Mouse (Mus musculus): ENCODE results near the gene Rrh.
A peak's percentile ranks its signal among the peaks of the same experiment; 100 is the strongest.

Rrh gene

DNA sequence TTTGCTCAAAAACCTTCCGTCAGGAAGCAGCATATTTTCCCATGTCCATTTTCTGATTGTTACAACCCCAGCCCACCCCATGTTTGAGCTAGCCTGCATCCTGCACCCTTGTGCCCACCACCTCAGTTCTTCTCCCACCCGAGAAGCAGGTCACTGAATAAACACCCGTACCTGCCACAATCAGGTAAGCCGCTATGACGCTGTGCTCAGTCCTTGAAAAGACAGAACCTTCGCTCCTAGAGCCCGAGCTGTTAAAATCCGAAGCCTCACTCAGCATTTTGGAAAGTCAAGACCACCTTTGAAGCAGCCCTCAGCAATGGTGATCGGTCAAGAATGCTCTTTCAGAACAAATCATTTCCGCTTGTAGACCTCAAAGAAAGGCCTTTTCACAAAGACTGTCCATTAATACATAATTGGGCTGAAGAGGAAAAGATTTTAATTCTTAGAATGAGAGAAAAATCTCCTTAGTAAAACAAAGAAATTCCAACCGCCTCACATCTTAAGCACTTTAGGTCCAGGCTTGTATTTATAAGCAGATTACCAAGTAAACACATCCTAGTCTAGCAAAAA, at the start of gene Rrh:
Rrh (minus strand) TSS at position 382 of the 570 bp plus-strand sequence.
- DNase-seq (ENCODE audit: low spot score in 2 of 2) = no peak

DNA sequence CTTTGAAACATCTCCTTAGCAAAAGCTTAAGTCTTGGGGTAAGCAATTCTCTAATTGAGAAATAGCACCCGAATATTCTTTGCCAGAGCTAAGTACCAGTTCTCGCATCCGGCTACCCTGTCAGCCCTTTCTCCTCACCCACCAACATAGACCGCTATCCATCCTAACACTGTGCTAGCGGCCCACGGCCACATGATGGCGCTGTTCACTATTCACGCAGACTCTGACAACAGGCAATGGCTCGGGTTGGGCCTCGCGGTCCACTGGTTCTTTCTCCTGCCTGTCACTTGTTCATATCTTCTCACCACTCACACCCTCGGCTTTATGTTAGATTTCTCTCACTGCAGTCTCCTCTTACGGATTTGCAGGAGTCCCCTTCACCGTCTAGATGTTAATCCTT, 41.3 kb upstream of the Rrh start:
- peak in 1 of 2 experiments; percentile 12 for DNase-seq (ENCODE audit: low spot score in 2 of 2)

DNA sequence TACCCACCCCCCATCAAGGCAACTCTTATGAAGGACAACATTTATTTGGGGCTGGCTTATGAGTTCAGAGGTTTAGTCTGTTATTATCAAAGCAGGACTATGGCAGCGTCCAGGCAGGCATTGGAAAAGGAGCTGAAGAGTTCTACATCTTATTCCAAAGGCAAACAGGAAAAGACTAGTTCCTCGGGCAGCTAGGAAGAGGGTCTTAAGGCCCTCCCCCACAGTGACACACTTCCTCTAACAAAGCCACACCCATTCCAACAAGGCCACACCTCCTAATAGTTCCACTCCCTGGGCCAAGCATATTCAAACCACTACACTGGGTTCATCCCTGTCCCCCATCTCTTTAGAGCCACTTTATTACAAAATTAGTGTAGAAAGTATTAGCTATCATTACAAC, 40.2 kb upstream of the Rrh start:
- DNase-seq (ENCODE audit: low spot score in 2 of 2) = no peak

DNA sequence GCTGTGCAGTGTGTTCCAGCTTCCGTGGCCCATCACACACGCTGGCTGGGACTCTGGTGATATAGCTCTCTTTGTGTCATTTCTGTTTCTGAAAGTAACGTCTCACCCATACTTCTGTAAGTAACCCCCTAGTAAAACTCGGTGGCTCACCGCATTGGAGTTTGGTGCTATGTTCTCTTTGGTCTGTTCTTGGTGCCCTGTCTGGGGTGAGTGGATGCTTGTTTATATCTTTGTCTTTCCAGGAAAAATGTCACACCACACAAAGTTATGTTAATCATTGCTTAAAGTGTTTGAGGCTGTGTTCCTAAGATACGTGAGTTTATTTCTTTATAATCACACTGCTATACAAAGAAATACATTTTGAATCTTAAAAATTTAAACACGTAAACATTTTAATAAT, 24.5 kb upstream of the Rrh start:
- no peak for DNase-seq (ENCODE audit: low spot score in 2 of 2)

DNA sequence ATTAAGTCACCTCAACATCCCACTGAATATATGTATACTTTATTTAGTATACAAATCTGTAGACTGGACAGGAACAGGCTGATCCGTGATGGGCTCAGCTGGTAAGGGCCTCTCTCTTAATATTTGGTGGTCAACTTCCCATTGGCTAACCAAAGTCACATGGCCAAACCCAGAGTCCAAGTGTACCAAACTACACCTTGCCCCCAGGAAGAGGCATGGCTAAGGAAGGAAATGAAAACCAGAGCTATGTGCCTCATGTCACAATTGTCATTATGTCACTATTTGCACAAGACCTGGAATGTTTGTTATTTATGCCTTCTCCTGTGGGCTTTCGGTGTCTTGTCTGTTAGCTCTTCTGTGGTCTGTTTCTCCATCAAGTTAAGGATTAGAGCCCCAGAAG, 23.5 kb upstream of the Rrh start:
- no peak for DNase-seq (ENCODE audit: low spot score in 2 of 2)

DNA sequence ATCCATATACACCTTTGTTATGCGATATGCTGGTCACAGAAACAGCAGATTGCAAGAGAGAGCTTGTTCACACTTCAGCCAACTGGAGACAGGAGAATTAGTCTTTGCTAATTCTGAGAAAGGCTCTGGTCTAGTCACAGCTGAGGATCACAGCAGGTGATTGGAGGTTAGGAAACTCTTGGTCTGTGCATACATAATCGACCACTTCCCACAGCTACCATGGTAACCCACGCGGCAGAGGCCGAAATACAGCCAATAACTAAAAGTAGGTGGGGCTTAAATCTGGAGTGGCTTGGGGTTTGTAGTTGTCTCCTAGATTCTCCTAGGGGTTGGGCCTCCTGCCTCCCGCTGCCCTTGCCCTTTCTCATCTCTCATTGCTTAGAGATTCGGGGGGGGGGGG, 15.6 kb upstream of the Rrh start:
- DNase-seq (ENCODE audit: low spot score in 2 of 2) = no peak

DNA sequence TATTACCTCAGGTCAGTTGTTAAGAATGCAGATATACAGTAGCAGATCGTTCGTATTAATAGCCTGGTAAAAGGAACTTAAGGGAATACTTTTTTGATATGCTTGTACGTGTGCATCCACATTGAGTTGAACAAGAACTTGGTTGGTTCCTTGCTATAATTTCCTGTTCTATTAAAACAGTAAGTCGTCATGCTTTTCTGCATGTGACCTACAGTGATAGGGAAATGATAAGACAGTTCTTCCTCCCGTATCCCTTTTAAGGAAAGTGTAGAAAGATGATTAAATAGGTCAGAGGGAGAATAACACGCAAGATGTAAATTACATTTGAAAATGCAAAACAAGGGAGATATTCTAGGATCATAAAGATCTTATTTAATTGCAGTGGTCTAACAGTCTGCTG, 14.6 kb upstream of the Rrh start:
- DNase-seq (ENCODE audit: low spot score in 2 of 2) = no peak

DNA sequence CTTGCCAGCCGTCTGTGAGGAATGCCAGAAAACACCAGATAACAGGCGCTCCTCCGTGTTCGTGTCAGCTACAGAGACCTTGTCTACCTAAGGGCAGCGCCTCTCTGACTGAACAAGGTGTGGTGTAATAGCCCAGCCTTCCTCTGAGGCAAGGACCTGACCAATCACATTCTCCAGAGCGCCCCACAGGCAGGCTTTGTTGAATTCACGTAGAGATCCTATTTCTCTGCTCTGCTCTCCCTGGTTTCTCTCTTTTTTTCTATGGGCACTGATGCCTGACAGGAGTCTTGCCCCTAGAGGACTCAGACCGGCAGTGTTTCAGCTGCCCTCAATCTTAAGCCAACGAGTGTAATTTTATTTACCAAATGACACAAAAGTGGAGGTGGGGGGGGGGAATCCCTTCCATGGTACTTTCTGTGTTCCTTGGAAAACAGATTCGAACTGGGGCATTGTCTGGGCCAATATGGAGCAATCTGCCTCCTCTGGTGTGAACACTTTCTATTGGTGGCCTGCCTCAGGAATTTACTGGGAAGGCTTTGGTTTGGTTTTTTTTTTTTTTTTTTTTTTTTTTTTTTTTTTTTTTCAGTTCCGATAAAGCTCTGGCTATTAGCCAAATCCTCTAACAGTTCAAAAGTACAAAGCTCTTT, 13.8 kb upstream of the Rrh start:
- DNase-seq (ENCODE audit: low spot score in 2 of 2) = no peak

DNA sequence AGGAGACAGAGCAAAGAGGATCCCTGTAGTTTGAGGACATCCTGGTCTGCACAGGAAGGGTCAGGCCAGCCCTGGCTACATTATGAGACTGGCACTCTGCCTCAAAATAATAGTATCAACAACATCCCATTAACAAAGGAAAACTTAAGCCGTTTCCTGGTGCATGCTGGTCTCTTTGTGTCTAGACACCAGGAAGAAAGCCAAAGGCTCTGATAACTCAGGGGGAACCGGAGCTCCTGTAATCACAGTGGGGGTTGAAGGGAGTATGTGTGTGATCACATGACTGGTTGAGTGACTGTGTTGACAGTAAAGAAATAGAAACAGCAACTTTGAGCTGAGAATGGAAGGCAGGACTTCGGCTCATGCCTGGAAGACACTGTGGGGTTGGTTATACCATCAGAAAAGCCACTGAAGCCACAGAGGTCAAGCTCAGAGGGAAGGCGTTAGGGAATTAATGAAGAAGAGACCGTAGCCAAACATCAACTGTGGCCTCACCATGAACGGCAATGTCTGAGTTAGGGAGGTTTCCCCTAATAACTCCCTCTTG, 13.1 kb upstream of the Rrh start, which contains the start of gene Cfi:
Cfi (plus strand) TSS at position 497 of the 547 bp plus-strand sequence.
- DNase-seq (ENCODE audit: low spot score in 2 of 2) = no peak

DNA sequence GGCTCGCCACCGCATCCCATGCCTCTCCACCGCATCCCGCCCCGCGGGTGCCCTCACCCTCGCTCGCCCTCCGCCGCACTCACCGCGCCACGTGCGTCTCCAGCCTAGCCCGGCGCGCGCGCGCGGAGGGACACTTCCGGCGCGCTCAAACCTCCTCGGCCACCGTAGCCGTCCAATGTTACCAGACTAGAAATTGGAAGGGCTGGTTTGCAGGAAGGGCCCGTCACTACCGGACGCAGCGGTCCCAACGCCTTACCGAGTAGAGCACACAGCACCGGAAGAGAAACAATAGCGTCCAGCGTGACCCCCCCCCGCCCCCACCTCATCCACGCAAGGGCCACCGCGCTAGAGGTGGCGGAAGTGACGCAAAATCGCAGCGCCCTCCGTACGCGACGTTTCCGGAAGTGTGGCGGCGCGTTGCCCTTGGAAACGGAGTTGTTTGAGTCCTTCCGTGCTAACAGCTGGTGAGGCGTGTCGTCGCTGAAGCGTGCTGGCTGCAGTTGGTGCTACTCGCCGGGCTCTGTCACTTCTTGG, 8.7 kb upstream of the Rrh start, which contains the start of gene Gar1:
Gar1 (minus strand) TSS at position 362 of the 534 bp plus-strand sequence.
- peak; percentile 88 to 95 for DNase-seq (ENCODE audit: low spot score in 2 of 2)

DNA sequence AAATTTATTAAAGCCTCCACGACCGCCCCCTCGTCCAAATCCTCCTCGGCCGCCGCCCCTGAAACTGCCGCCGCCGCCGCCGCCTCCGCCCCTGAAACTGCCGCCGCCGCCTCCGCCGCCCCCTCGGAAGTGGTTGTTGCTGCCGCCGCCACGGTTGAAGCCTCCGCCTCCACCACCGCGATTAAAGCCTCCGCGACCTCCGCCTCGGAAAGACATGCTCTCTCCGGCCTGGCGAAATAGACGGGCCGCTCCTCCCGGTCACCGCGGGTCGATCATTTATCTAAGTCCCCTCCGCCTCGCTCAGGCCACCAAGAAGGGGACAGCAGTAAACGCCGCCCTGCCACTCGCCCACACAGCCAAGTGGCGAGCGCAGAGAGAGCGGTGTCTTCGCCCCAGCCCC, 8.2 kb upstream of the Rrh start:
- no peak for DNase-seq (ENCODE audit: low spot score in 2 of 2)

DNA sequence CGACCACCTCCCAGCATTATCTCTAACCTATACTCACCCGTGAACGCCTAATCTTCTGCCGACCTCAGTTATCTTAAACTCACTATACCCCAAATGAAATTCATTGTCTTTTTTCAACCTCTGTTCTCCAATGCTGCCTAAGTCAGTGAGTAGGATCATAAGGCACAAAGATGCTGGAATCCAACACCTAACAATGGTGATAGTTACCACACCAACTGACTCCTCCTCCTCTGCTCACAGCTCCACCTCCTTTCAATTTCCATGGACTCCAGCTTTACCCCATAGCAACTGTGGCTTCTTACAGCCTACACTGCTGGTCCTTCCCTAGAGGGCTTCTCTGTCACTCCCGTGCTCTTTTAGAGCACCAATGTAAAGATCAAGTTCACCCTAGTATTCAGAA, 5.3 kb upstream of the Rrh start:
- DNase-seq (ENCODE audit: low spot score in 2 of 2) = no peak

DNA sequence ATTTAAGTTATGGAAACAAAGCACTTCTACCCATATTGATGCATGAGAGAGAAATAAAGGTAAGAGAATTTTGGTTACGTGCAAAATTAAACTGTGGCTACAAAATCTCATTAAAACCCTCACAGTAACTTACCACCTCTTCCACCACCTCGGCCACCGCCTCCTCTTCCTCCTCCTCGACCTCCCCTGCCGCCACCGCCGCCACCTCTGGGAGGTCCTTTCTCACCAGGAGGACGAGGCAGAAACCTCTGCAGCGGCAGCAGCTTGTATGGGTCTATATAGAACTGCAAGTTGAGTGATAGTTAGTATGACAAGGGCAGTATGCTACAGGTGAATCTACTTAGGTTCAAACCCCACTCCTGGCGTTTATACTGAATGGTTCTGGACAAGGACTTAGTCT, 4.3 kb upstream of the Rrh start:
- DNase-seq (ENCODE audit: low spot score in 2 of 2) = no peak

DNA sequence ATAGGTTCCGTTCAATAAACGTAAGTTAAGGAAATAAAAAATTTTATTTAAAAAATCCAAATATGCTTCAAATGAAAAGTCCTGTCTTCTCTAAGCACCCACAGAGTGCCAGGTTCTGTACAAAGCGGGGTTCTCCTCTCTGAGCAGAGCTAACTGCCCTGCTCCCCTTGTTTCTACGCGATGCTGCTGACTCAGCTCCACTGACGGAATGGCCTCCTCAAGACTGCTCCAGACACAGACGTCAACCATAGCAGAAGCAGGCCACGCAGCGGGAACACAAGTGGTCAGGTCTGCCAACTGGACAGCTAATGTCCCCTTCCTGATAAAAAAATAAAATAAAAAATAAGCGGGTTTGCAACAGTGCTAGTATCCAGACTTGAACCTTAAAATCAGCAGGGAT, 2.5 kb upstream of the Rrh start:
- no peak for DNase-seq (ENCODE audit: low spot score in 2 of 2)

DNA sequence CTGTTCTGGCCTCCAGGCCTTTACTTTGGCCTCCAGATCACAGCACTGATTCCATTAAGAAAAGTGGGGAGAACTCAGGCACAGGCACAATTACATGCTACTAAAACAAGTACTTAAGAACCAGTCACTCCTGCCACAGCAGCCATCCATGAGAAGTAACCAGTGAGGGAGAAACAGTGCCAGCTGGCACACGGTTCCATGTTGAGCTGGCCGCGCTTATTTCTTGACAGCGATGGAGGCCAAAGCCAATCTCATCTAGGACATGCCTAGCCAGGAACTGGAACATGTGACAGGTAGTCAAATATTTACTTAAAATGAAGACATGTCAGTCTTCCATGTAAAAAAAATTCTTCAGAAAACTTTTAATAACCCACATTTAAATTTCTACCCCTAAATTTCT, 1.8 kb upstream of the Rrh start:
- DNase-seq (ENCODE audit: low spot score in 2 of 2) = no peak

DNA sequence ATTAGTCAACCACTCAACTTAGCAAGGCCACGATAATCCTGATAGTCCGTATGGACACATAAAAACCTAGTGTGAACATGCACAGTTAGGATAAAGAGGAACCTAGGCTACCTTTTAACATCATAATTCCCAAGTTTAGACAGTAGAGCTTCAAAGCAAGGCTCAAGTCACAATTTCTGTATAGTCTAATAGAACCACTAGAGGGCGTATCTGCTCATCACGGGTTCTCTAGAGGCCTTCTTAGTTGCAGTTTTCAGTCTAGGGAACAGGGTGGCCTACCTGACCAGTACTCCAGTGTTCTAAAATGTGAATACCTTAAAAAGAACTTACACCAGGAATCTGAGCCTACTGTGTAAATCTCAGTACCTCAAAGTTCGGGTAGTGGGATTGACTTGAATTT, 906 bp upstream of the Rrh start:
- DNase-seq (ENCODE audit: low spot score in 2 of 2) = no peak

DNA sequence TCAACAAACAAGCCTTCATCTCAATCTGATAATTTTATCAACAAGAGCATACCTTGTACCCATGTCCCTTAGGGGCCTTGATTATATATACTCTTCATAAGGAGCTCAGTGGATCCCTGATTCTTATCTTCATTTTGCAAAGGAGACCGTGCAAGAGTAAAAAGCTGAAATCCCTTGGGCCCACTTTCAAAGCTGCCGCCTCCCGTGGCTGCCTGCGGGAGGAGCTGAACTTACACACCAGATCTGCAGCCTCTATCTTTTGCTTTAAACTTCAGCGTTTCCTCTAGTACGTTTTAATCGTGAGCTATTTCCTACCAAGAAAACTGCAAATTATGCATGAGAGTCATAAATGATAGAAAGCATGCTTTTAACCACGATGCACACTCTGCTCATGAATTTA, 651 bp downstream of the Rrh start:
- DNase-seq (ENCODE audit: low spot score in 2 of 2) = no peak

DNA sequence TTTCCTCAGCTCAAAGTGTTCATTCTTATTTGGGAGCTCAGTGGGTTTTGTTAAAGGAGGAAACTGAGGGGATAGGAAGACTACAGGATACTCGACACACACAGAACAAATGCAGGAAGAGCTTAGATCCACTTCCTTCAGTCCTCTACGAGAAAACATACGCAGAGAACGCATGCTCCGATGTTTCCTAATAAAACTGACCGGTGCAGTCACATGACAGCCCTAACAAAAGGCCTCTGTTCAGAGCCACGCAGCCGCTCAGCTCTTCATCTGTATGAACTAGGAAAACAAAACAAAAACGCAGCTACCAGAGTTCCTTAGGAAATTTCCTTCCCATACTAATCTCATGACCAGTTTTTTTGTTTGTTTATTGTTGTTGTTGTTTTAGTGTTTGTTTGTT, 1.5 kb downstream of the Rrh start:
- no peak for DNase-seq (ENCODE audit: low spot score in 2 of 2)

DNA sequence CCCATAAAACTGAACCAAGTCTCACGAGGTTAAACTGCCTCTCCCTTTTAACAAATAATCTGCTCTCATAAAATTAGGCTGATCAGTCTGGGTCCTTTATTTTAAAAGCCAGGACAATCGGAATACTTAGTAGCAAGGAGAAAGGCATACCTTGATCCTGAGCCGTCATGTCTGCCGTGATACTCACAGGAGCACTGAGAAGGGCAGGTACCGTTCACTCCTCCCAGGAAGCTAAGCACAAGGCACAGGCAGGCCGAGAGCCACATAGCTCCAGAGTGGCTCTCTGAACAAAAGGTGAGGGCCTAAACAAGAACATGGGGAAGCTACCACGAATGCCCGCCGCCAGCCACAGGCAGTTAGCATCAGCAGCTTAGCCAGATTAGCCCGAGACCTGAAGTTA, 18.6 kb downstream of the Rrh start, which contains the start of gene Lrit3:
Lrit3 (minus strand) TSS at position 266 of the 400 bp plus-strand sequence.
- DNase-seq (ENCODE audit: low spot score in 2 of 2) = no peak

DNA sequence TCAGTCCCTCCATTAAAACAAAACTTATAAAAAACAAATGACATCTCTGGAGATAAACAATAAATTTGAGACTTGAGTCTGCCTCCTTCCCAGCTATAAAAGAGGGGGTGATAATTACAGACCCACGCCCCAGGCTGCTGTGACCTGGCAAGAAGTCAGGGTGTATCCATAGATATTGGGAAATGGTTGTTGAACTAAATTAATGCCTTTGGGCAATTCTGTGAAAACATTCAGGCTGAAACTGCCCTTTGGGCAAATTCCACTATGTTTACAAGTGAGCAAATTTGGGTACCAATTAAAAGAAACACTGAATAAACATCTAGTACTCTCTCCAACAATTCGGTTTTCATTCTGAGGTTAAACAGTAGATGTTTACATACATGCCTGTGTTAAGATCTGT, 23.4 kb downstream of the Rrh start:
- no peak for DNase-seq (ENCODE audit: low spot score in 2 of 2)

DNA sequence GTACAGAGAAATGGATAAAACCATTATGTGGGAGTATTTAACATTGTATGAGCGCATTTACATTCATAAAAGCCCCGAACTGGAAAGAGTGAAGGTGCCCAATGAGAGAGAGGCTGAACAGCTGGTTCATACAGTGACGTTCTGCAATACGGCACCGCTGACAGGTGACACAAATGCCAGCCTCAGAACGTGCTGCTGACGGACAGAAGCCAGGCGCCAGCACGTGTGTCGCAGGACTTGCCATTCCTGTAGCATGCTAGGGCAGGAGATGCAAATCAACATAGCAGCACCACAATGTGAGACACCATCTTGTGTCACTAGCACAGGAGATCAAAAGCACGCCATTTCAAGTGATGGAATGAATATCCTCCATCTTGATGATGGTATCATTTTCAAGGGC, 23.8 kb downstream of the Rrh start:
- no peak for DNase-seq (ENCODE audit: low spot score in 2 of 2)

DNA sequence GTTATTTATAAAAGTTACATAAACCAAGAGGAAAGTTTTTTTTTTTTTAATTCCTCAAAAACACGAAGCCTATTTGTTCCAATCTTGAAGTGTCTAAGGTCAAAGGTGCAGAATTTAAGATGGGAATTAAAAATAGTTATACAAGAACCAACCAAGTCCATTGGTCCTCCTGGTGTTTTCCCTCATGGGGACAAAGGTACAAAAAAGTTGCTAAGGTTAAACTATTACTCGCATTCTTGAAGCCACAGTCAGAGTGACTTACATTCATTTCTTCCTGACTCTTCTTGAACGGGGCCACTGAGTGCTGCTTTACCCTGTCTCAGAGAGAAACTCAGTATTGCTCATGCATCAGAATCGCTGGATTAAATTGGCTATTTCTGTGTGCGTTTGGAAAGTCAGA, 25.0 kb downstream of the Rrh start:
- no peak for DNase-seq (ENCODE audit: low spot score in 2 of 2)

DNA sequence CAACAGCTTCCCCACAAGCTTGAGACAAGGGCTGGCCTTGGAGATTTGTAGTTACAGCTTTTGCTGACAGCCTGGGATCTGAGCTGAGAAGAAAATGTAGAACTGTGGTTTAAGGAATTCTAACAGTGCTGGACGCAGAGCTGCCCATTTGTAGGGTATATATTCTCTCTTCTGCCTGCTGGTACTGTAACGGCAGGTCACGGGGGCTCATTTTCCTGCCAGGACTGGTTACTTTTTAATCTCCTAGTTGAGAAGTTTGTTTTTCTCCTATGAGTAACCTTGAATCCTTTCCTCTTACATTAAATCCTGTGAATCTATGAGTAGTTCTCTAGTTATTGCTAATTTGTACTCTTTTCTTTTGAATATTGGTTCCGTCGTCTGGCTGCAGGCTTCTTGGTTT, 28.6 kb downstream of the Rrh start:
- no peak for DNase-seq (ENCODE audit: low spot score in 2 of 2)

Data from left cerebral cortex, adult 9 months (tissue).